Comparison of ENCODE assay signal across 14 mouse cellular contexts in the genomic region with DNA sequence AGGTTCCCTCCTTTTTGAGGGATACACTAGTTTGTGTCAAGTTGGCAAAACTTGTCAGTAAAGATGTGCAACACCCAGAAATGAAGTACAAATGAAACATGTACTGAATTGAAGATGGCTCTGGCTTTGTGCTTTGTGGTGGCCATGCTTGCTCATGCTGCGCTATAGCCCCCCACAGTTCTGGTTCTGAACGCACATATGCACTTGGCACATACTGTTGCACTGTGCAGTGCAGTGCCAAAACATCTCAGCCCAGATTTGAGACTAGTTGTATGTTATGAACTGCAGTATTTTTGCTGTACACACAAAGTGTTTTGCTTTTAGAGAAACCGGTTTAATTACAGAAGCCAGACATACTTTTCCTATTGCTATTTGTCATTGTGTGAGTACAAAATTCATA. TPM values are rescaled to one million over a fixed set of nuclear protein-coding genes. Genes with fewer than 3 reads are reported as not detected.
DNase-seq lines count a peak whose midpoint lies in the region; ATAC-seq and TF ChIP-seq lines count a peak whose summit lies in the region.
"Had no signal": no experiment of that assay in that cellular context is flagged by ENCODE, and none has a peak within 500 bp of the region (broad histone marks: within the 10 kb centered on the region; RNA-seq: fewer than 3 reads in every experiment).

No protein-coding gene starts in this region.

- no peaks in the 10 kb centered on the region for H3K9me3 ChIP-seq in forebrain, embryonic 15.5 days
- H3K9me3 ChIP-seq in forebrain, embryonic 13.5 days (replicated peaks), result no peaks in the 10 kb centered on the region
- H3K9me3 ChIP-seq in forebrain, postnatal 0 days (ENCODE audit: low read length), result no peaks in the 10 kb centered on the region
- no peaks in the 10 kb centered on the region for H3K9me3 ChIP-seq in forebrain, embryonic 12.5 days
- H3K9me3 ChIP-seq: embryonic facial prominence, embryonic 10.5 days; embryonic facial prominence, embryonic 12.5 days; G1E had no signal

- no peaks in the 10 kb centered on the region for H3K4me1 ChIP-seq in forebrain, embryonic 15.5 days
- H3K4me1 ChIP-seq in forebrain, embryonic 13.5 days, result no peaks in the 10 kb centered on the region
- no peaks in the 10 kb centered on the region for H3K4me1 ChIP-seq in forebrain, postnatal 0 days (ENCODE audit: insufficient read depth)
- H3K4me1 ChIP-seq in forebrain, embryonic 12.5 days, result no peaks in the 10 kb centered on the region
- H3K4me1 ChIP-seq: embryonic facial prominence, embryonic 10.5 days; embryonic facial prominence, embryonic 12.5 days had no signal

- H3K27ac ChIP-seq in forebrain, embryonic 15.5 days (replicated peaks), result no peak overlapping the region
- H3K27ac ChIP-seq in forebrain, embryonic 13.5 days, result no peak overlapping the region
- no peak overlapping the region for H3K27ac ChIP-seq in forebrain, postnatal 0 days (ENCODE audit: low read depth, low read length)
- H3K27ac ChIP-seq in forebrain, embryonic 12.5 days, result no peak overlapping the region
- H3K27ac ChIP-seq: embryonic facial prominence, embryonic 10.5 days; embryonic facial prominence, embryonic 12.5 days had no signal

- H3K9ac ChIP-seq in forebrain, embryonic 15.5 days (replicated peaks), result no peak overlapping the region
- no peak overlapping the region for H3K9ac ChIP-seq in forebrain, embryonic 13.5 days
- H3K9ac ChIP-seq in forebrain, postnatal 0 days, result no peak overlapping the region
- no peak overlapping the region for H3K9ac ChIP-seq in forebrain, embryonic 12.5 days
- H3K9ac ChIP-seq: embryonic facial prominence, embryonic 12.5 days had no signal

- 0 out of 2 replicates have a peak, but pooled peaks have one; percentile 51 for ATAC-seq in forebrain, embryonic 15.5 days (replicated peaks)
- no peak for ATAC-seq in forebrain, embryonic 13.5 days
- ATAC-seq in forebrain, postnatal 0 days, result peak; percentile 55
- ATAC-seq in forebrain, embryonic 12.5 days (ENCODE audit: low FRiP score), result no peak
- ATAC-seq: activated CD4-positive, CD25-positive, alpha-beta regulatory T cell, adult 4 months; Patski had no signal

- 76% methylated on average over 3 of the region's 3 CpGs for WGBS in forebrain, embryonic 15.5 days
- WGBS in forebrain, embryonic 13.5 days, result 88% methylated on average over 3 of the region's 3 CpGs
- 68% methylated on average over 3 of the region's 3 CpGs for WGBS in forebrain, postnatal 0 days
- WGBS in forebrain, embryonic 12.5 days, result 89% methylated on average over 3 of the region's 3 CpGs

- H3K27me3 ChIP-seq in forebrain, embryonic 15.5 days, result no peaks in the 10 kb centered on the region
- H3K27me3 ChIP-seq in forebrain, embryonic 13.5 days, result no peaks in the 10 kb centered on the region
- H3K27me3 ChIP-seq in forebrain, postnatal 0 days (ENCODE audit: insufficient read depth, low read length), result no peaks in the 10 kb centered on the region
- no peaks in the 10 kb centered on the region for H3K27me3 ChIP-seq in forebrain, embryonic 12.5 days
- H3K27me3 ChIP-seq: embryonic facial prominence, embryonic 12.5 days; Patski had no signal

- H3K4me3 ChIP-seq in forebrain, embryonic 15.5 days, result no peak overlapping the region
- no peak overlapping the region for H3K4me3 ChIP-seq in forebrain, embryonic 13.5 days
- no peak overlapping the region for H3K4me3 ChIP-seq in forebrain, postnatal 0 days (ENCODE audit: low read depth, low read length)
- no peak overlapping the region for H3K4me3 ChIP-seq in forebrain, embryonic 12.5 days (replicated peaks)
- H3K4me3 ChIP-seq: embryonic facial prominence, embryonic 10.5 days; embryonic facial prominence, embryonic 12.5 days had no signal

- no peak for DNase-seq in forebrain, postnatal 0 days
- no peak for DNase-seq in kidney, postnatal 36 days
- DNase-seq: adrenal gland, adult 8-10 months; adrenal gland, postnatal 14 days; cerebellum, adult 11-12 months; cerebellum, adult 9-10 months had no signal

- no peak overlapping the region for H3K4me2 ChIP-seq in forebrain, embryonic 15.5 days (replicated peaks)
- H3K4me2 ChIP-seq in forebrain, embryonic 13.5 days, result no peak overlapping the region
- no peak overlapping the region for H3K4me2 ChIP-seq in forebrain, postnatal 0 days (ENCODE audit: low read depth)
- H3K4me2 ChIP-seq in forebrain, embryonic 12.5 days, result no peak overlapping the region
- H3K4me2 ChIP-seq: embryonic facial prominence, embryonic 12.5 days had no signal

- H3K36me3 ChIP-seq in forebrain, embryonic 15.5 days, result 0 out of 2 replicates have a peak, but pooled peaks cover 6% of the 10 kb centered on the region
- peaks cover 7% of the 10 kb centered on the region for H3K36me3 ChIP-seq in forebrain, embryonic 13.5 days (ENCODE audit: poor library complexity, severe bottlenecking)
- no peaks in the 10 kb centered on the region for H3K36me3 ChIP-seq in forebrain, postnatal 0 days (ENCODE audit: insufficient read depth)
- peaks cover 9% of the 10 kb centered on the region for H3K36me3 ChIP-seq in forebrain, embryonic 12.5 days (replicated peaks)

- no peak for TF ChIP-seq CTCF in forebrain, postnatal 0 days (IDR thresholded peaks at IDR 0.05; ENCODE audit: low read depth)

RNA-seq across cellular contexts. Expression of a gene that starts 25.7 kb away (rescaled TPM):
- polyA plus RNA-seq in forebrain, embryonic 15.5 days (2015; fragmentation: Nextera tagmentation; extraction: Ambion mirVana), result 76.0 and 83.9 TPM in 2 replicates
- 61.7 and 64.9 TPM in 2 replicates for polyA plus RNA-seq in forebrain, embryonic 13.5 days (2015; fragmentation: Nextera tagmentation; extraction: Ambion mirVana)
- 111 and 126 TPM in 2 replicates for total RNA-seq in forebrain, postnatal 0 days (2014; rRNA removed)
- 86.5 and 97.6 TPM in 2 replicates for polyA plus RNA-seq in forebrain, postnatal 0 days (2015; fragmentation: Nextera tagmentation; extraction: Ambion mirVana)
- 61.5 and 65.7 TPM in 2 replicates for polyA plus RNA-seq in forebrain, embryonic 12.5 days (2016; fragmentation: Nextera tagmentation; extraction: Ambion mirVana)

Comparison
In these comparisons a context has a peak if more than half of its experiments do, and no peak if none do; other contexts are left out.
1. ATAC-seq: peak in forebrain, embryonic 15.5 days (single experiment) and forebrain, postnatal 0 days (single experiment); none in forebrain, embryonic 13.5 days (single experiment) and forebrain, embryonic 12.5 days (single experiment).